Mouse (Mus musculus) kidney, adult 2 months (tissue): ENCODE measurements around the gene Soga1.

Source experiments
- CTCF ChIP-seq: fragments of 200-500 bp; conservative IDR thresholded peaks from 2 replicates; pipeline ENCODE4 v1.5.1; 2011; ENCODE audit warnings: low read depth, mild to moderate bottlenecking, control low read depth, low read length, moderate library complexity, mixed read lengths; ENCODE audit not compliant: insufficient read depth, insufficient read length
- POLR2A ChIP-seq: fragments of 200-500 bp; IDR thresholded peaks from one replicate; pipeline ENCODE4 v1.6.1; 2011; ENCODE audit warnings: low read depth, low read length, control low read depth

DNA sequence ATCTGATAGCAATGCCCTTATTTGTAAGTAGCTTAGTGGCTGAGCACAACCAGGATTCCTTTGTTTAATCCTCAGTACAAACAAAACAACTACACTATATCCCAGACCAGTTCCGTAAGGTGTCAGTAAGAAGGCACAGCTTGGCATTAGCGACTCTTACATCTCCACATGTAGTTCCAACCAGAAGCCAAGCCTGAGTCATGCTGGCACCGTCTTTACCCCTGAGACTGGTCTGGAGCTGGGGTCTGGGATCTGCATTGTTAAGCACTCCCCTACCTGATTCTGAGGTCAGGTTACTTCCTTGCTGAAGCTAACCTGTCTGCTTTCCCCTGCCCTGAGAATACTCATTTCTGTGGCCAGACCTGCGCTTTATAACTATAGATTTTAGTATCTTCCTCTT is 110.6 kb downstream of the Soga1 start:
- TF ChIP-seq CTCF, result no peak
- TF ChIP-seq POLR2A, result no peak
